Mouse (Mus musculus) bone marrow macrophage, adult 2 months (primary cell): ENCODE data around the gene Rtkn2.

ENCODE experiments used
- CTCF ChIP-seq: IDR thresholded peaks from 2 replicates; pipeline ENCODE4 v1.5.1; 2012; ENCODE audit warnings: low read depth, mild to moderate bottlenecking, low read length, moderate library complexity
- POLR2A ChIP-seq: IDR thresholded peaks from 2 replicates; pipeline ENCODE4 v1.6.1; 2012; ENCODE audit warnings: mild to moderate bottlenecking, low read depth, low read length, borderline replicate concordance

DNA sequence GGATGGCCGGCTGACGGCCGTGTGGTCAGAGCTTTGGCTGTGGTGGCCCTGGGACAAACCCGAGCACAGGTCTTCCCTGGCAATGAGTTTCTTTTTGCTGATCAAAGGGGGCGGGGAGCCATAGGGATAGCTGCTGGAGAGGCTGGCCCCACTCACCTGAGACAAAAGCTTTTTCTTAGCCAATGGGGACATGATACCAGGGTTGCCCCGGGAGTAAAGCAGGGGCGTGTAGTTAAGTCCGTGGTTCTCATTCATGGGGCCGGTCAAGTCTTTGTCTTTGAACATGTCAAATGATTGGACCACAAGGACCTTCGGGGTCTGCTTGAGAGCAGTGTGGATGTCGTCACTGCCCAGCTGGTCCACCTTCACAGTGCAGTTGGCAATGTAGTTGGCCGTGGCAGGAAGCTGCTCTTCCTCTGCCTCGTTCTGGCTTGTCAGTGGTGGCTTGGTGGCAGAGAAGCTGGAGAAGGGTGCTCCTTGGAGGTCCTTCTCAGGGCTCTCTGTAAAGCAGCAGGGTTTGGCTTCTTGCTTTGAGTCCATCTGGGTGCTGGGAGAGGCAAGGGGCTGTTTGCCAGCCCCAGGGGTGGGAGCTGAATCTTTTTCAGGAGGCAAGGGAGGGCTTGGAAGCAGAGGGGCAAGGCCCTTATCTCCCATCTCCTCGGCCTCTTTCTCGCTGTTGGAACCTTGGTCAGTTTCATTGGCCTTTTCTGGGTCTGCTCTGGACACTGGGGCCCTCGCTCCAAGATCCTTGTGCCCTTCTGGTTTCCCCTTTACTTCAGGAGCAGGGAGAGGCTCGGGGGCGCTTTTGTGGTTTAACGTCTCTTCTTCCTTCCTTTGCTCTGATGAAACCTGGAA is 118.7 kb downstream of the Rtkn2 start:
- TF ChIP-seq CTCF (no peak), POLR2A (no peak)
